Comparison of ENCODE assay signal across 12 mouse cellular contexts in genomic region chr8:120348922-120349321, GRCm38 (mm10).
DNase-seq lines count a peak whose midpoint lies in the region; ATAC-seq and TF ChIP-seq lines count a peak whose summit lies in the region.
"Had no signal": no experiment of that assay in that cellular context is flagged by ENCODE, and none has a peak within 500 bp of the region (broad histone marks: within the 10 kb centered on the region; RNA-seq: fewer than 3 reads in every experiment).

No protein-coding gene starts in this region.

- no peaks in the 10 kb centered on the region for H3K27me3 ChIP-seq in kidney, adult 2 months (replicated peaks; ENCODE audit: control insufficient read depth, insufficient read depth, low read length)
- H3K27me3 ChIP-seq in hindbrain, embryonic 11.5 days (ENCODE audit: control insufficient read depth, insufficient read depth, low read length), result no peaks in the 10 kb centered on the region
- no peaks in the 10 kb centered on the region for H3K27me3 ChIP-seq in neural tube, embryonic 12.5 days (replicated peaks)

- TF ChIP-seq CTCF in kidney, adult 2 months (conservative IDR thresholded peaks at IDR 0.05; ENCODE audit: insufficient read depth, insufficient read length, low read depth, low read length), result no peak

- 22% methylated on average over 11 of the region's 11 CpGs for WGBS in kidney, adult 2 months
- WGBS in hindbrain, embryonic 11.5 days, result 34% methylated on average over 11 of the region's 11 CpGs
- 23% methylated on average over 11 of the region's 11 CpGs for WGBS in neural tube, embryonic 12.5 days

- no peaks in the 10 kb centered on the region for H3K36me3 ChIP-seq in kidney, adult 2 months (ENCODE audit: control insufficient read depth, insufficient read depth, low read length)
- H3K36me3 ChIP-seq in hindbrain, embryonic 11.5 days (ENCODE audit: control insufficient read depth, insufficient read depth, low read length), result no peaks in the 10 kb centered on the region
- H3K36me3 ChIP-seq in neural tube, embryonic 12.5 days, result no peaks in the 10 kb centered on the region
- H3K36me3 ChIP-seq: liver, embryonic 12.5 days had no signal

- no peak overlapping the region for H3K27ac ChIP-seq in kidney, adult 2 months (ENCODE audit: insufficient read depth, low read depth, low read length)
- peak overlapping the region; percentile 82 for H3K27ac ChIP-seq in hindbrain, embryonic 11.5 days (ENCODE audit: low read depth, low read length)
- H3K27ac ChIP-seq in neural tube, embryonic 12.5 days, result peak overlapping the region; percentile 64; the same call in 1 of the 2 replicates
- H3K27ac ChIP-seq: layer of hippocampus, adult 2 months; liver, embryonic 12.5 days had no signal

- ATAC-seq in hindbrain, embryonic 11.5 days (ENCODE audit: low FRiP score), result peak; percentile 53
- ATAC-seq in neural tube, embryonic 12.5 days (ENCODE audit: low FRiP score, low read depth), result no peak
- ATAC-seq: inflammation-experienced regulatory T-cells, adult 6 months; liver, embryonic 12.5 days had no signal

- H3K4me3 ChIP-seq in kidney, adult 2 months (ENCODE audit: insufficient read depth, low read depth, low read length), result no peak overlapping the region
- H3K4me3 ChIP-seq in hindbrain, embryonic 11.5 days (ENCODE audit: low read depth, low read length), result no peak overlapping the region
- no peak overlapping the region for H3K4me3 ChIP-seq in neural tube, embryonic 12.5 days
- H3K4me3 ChIP-seq: layer of hippocampus, adult 2 months; liver, embryonic 12.5 days; megakaryocyte, embryonic 14.5 days had no signal

- H3K9me3 ChIP-seq in hindbrain, embryonic 11.5 days (ENCODE audit: control insufficient read depth, low read length), result no peaks in the 10 kb centered on the region
- H3K9me3 ChIP-seq in neural tube, embryonic 12.5 days, result no peaks in the 10 kb centered on the region
- H3K9me3 ChIP-seq: liver, embryonic 12.5 days; megakaryocyte, embryonic 14.5 days had no signal

- no peak overlapping the region for H3K4me2 ChIP-seq in hindbrain, embryonic 11.5 days (replicated peaks; ENCODE audit: low read depth, low read length)
- H3K4me2 ChIP-seq in neural tube, embryonic 12.5 days (replicated peaks), result no peak overlapping the region
- H3K4me2 ChIP-seq: liver, embryonic 12.5 days had no signal

- no peak overlapping the region for H3K9ac ChIP-seq in hindbrain, embryonic 11.5 days (ENCODE audit: low read depth, low read length)
- H3K9ac ChIP-seq in neural tube, embryonic 12.5 days, result no peak overlapping the region
- H3K9ac ChIP-seq: liver, embryonic 12.5 days had no signal

- H3K4me1 ChIP-seq in kidney, adult 2 months (ENCODE audit: control insufficient read depth, insufficient read depth, low read length), result no peaks in the 10 kb centered on the region
- peaks cover 33% of the 10 kb centered on the region for H3K4me1 ChIP-seq in hindbrain, embryonic 11.5 days (replicated peaks; ENCODE audit: control insufficient read depth, insufficient read depth, low read length)
- H3K4me1 ChIP-seq in neural tube, embryonic 12.5 days, result peaks cover 91% of the 10 kb centered on the region

- peak; percentile 36 for DNase-seq in kidney, adult 2 months
- no peak for DNase-seq in kidney, adult 9 months
- peak; percentile 77 for DNase-seq in A20 (ENCODE audit: low read depth, low spot score)
- DNase-seq in hindbrain, embryonic 11.5 days (ENCODE audit: low spot score), result peak; percentile 46
- no peak for DNase-seq in testis, postnatal 14 days (ENCODE audit: low spot score)
- no peak for DNase-seq in urinary bladder, adult 2 months (ENCODE audit: low spot score)
- DNase-seq: cerebellum, postnatal 36 days had no signal

- no peak for TF ChIP-seq POLR2A in kidney, adult 2 months (IDR thresholded peaks at IDR 0.05; ENCODE audit: low read depth, low read length)

Comparison
In these comparisons a context has a peak if more than half of its experiments do, and no peak if none do; other contexts are left out.
1. DNase-seq: peak in kidney, adult 2 months (single experiment), A20 (single experiment) and hindbrain, embryonic 11.5 days (single experiment); none in kidney, adult 9 months (single experiment), testis, postnatal 14 days (single experiment) and urinary bladder, adult 2 months (single experiment).